Mouse (Mus musculus): Measurements from ENCODE around the gene Lmf1.

Gene Lmf1

DNA sequence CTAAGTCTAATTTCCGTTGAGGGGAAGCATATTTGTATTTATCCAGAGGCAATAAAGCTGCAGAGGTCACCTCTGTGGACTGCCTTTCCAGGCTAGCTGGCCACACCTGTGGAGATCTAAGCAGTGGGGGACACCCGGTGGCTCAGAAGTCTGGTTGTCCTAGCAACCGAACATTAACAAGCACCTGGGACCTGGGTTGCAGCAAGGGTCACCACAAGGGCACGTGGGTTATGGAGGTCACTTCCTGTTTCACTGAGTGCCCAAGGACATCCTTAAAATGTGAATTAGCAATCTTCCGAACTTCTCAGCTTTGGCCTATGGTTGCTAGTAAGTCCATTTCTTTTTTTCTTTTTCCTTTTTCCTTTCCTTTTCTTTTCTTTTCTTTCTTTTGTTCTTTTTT lies 25.3 kb downstream of the Lmf1 start:
- no peak for DNase-seq (ENCODE audit: low spot score)

DNA sequence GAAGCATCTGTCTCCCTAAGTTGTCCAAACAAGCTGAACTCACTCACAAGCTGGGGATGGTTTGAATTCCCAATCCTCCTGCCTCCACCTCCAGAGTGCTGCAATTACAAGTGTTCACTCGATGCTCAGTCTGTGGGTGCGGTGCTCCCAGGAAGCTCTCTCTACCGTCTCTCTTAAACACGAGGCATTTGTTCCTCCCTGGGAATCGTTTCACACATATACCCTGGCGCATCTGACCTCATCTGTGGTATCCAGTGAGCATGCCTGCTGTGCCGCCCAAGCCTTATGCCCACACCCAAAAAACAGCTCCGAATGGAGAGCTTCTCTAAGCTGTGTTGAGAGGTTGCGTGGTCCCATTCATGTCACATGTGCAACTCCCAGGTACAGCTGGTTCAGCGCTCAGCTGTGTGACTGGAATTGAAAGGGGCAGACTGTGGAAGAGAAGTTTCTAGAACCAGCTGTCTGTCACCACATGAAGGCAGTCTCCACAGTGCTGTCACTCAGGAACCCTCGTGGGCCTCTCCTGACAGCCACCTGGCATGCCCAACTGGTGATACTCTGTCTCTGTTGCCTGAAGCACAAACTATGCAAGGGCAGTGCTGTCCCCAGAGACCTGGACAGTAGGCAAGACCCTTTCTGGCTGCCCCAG lies 29.4 kb downstream of the Lmf1 start:
- no peak for DNase-seq (ENCODE audit: low spot score)

- no peak for DNase-seq (ENCODE audit: low spot score)
Measured at GRCm38 (mm10) chr17:25608821-25609505, 30.1 kb downstream of the Lmf1 start.

GRCm38 (mm10) chr17:25609506-25609828 lies 30.6 kb downstream of the Lmf1 start:
- DNase-seq (ENCODE audit: low spot score) = no peak

- DNase-seq (ENCODE audit: low spot score) = no peak
Measured at GRCm38 (mm10) chr17:25610151-25610550, 31.3 kb downstream of the Lmf1 start.

- no peak for DNase-seq (ENCODE audit: low spot score)
Measured at GRCm38 (mm10) chr17:25612537-25612936, 33.7 kb downstream of the Lmf1 start.

- no peak for DNase-seq (ENCODE audit: low spot score)
Measured at GRCm38 (mm10) chr17:25613323-25613722, 34.4 kb downstream of the Lmf1 start.

DNA sequence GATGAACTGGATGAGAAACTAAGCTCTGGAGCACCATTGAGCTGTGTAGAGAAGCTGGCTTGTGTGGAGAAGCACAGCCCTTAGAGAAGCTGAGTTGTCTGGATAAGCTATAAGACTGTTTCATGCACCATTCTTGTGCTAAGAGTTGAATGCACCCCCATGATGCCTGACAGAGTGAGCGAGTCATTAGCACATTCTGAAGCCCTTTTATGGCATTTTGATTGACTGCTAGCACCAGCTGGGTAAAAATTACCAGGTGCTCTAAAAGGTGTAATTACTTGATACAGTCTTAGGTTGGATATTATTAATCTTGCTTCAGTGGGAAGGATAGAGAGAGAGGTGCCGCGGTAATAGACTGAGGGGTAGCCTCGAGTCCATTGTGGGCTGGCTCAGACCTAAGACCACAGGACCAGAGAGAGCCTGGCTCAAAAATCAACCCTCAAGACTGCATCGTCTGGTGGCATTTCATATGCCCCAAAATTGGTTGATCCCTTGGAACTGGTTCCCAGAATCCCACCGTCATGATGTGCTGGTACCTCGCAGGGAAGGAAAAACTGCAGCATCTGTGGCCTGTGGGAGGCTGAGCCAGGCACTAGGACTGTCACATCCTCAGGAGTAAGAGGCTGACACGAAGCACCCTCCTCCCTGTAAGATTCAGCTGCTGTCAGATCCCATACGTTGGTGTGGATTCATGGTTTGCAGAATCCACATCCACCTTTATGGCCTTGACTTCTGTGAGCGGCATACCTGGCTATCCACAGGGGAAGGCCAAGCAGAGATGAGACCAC lies 36.0 kb downstream of the Lmf1 start:
- no peak for DNase-seq (ENCODE audit: low spot score)

DNA sequence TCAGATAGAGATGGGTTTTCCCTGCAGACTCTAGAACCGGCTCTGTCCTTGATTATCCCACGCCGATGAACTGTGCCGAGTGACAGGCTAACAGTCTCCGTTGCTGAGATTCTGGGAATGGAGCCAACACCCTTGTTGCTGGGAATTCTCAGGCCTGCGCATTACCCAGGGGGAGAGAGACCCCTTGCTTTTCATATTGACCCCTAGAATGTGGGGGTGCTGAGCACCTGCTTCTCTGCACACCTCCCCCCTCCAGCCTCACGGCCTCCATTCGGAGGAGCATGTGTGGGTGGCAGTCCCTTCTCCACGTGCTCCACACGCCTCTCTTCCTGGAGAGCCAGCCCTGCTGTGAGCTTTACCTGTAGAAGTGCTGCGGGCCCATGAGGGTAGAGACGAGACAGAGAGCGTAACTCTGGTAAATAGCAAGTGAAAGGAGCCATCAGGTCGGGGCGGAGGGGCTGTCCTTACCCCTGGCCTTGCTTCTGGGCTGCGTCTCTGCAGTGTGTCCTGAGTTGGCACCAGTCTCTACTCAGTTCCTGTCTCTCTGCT lies 39.7 kb downstream of the Lmf1 start:
- DNase-seq (ENCODE audit: low spot score) = no peak

GRCm38 (mm10) chr17:25623441-25623840 lies 44.6 kb downstream of the Lmf1 start:
- no peak for DNase-seq (ENCODE audit: low spot score)

DNA sequence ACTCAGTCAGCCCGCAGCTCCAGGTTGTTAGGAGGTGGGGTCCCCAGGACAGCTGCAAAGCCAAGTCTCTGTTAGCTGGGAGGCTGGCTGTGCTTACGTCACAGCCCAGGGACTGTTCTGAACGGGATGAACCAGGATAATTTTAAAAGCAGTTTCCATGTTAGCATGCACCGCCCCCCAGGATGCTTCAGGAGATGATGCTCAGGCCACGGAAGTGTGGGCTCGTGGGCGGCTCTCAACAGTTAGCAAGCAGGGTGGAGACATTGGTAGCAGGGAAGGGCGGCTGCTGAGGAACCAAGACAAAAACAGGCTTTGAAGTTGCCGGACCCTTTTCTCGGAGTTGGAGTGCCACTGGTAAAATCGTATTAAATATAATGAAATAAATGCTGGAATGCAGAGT lies 45.0 kb downstream of the Lmf1 start:
- peak; percentile 79 for DNase-seq (ENCODE audit: low spot score)

GRCm38 (mm10) chr17:25624446-25625119 lies 45.7 kb downstream of the Lmf1 start:
- DNase-seq (ENCODE audit: low spot score) = no peak

- DNase-seq (ENCODE audit: low spot score) = peak; percentile 70
Measured at GRCm38 (mm10) chr17:25625282-25625681, 46.4 kb downstream of the Lmf1 start.

GRCm38 (mm10) chr17:25626196-25627043 lies 47.5 kb downstream of the Lmf1 start:
- no peak for DNase-seq (ENCODE audit: low spot score)

DNA sequence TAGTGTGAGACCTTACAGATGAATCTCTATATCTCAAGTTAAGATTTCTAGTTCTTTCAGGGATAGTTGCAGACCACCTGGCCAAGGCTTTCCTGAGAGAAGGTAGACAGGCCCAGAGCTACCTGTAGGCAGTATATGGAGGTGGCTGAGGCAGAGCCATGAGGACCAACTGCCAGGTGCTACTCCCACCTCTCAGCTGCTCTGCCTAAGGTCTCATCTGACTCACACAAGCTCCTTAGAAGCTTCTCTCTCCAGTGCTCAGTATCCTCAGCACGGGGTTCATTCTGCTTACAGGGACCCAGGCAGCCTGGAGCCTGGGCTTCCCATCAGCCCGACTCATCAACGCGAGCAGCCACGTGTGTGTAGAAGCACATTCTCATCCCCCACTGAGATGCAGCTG lies 51.4 kb downstream of the Lmf1 start:
- DNase-seq (ENCODE audit: low spot score) = no peak

DNA sequence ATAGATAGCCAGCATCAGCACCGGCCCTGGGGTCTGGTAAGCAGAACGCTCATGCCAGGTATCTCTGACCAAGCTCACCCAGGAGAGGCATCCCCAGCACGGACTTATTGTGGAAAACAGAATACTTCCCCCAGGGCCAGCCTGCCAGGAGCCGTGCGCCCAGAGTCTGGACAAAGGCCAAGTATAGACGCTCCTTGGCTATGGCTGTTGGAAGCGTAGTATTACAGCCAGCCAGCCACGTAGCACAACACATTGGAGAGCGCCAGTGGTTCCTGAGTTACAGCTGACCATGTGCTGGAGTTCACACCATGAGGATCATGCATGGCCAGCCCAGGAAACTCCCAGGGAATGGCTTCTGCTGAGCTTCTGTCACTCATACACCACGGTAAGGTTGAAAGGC lies 55.2 kb downstream of the Lmf1 start:
- no peak for DNase-seq (ENCODE audit: low spot score)

GRCm38 (mm10) chr17:25635387-25635786 lies 56.5 kb downstream of the Lmf1 start:
- DNase-seq (ENCODE audit: low spot score) = no peak

GRCm38 (mm10) chr17:25635806-25636205 lies 56.9 kb downstream of the Lmf1 start:
- no peak for DNase-seq (ENCODE audit: low spot score)

GRCm38 (mm10) chr17:25637986-25638385 lies 59.1 kb downstream of the Lmf1 start:
- DNase-seq (ENCODE audit: low spot score) = no peak

GRCm38 (mm10) chr17:25638442-25638841 lies 59.6 kb downstream of the Lmf1 start:
- DNase-seq (ENCODE audit: low spot score) = no peak

GRCm38 (mm10) chr17:25640956-25641355 lies 62.1 kb downstream of the Lmf1 start:
- DNase-seq (ENCODE audit: low spot score) = no peak
